Mouse (Mus musculus): ENCODE results near the gene Majin. TPM values are rescaled to one million over a fixed set of nuclear protein-coding genes. Genes with fewer than 3 reads are reported as not detected.

Majin gene
- total and polyA plus RNA-seq, 3 experiments = 0.20 TPM; not detected in 2

GRCm38 (mm10) chr19:6265727-6266182, 81.6 kb downstream of the Majin start:
- no peak for DNase-seq
- Histone ChIP-seq H3K4me1 (ENCODE audit: control insufficient read depth, insufficient read depth, low read length) (peaks cover 3% of the 10 kb centered on the region; the same call in 1 of the 2 replicates), H3K9ac (ENCODE audit: low read depth, low read length) (no peak overlapping the region), H3K4me3 (no peak overlapping the region), H3K27ac (no peak overlapping the region), H3K27me3 (ENCODE audit: control insufficient read depth, insufficient read depth, low read length) (no peaks in the 10 kb centered on the region), H3K36me3 (ENCODE audit: control insufficient read depth, insufficient read depth, low read length) (no peaks in the 10 kb centered on the region), H3K79me2 (replicated peaks; ENCODE audit: control insufficient read depth, insufficient read depth, low read length) (no peaks in the 10 kb centered on the region)
- 74% methylated on average over 6 of the region's 6 CpGs for WGBS
- TF ChIP-seq CTCF (IDR thresholded peaks at IDR 0.05) = peak; percentile 54
- no peak for TF ChIP-seq POLR2A (IDR thresholded peaks at IDR 0.05; ENCODE audit: insufficient read depth, low read depth, low read length)
- intact Hi-C loops (cut with DNase I) = no loop called here

DNA sequence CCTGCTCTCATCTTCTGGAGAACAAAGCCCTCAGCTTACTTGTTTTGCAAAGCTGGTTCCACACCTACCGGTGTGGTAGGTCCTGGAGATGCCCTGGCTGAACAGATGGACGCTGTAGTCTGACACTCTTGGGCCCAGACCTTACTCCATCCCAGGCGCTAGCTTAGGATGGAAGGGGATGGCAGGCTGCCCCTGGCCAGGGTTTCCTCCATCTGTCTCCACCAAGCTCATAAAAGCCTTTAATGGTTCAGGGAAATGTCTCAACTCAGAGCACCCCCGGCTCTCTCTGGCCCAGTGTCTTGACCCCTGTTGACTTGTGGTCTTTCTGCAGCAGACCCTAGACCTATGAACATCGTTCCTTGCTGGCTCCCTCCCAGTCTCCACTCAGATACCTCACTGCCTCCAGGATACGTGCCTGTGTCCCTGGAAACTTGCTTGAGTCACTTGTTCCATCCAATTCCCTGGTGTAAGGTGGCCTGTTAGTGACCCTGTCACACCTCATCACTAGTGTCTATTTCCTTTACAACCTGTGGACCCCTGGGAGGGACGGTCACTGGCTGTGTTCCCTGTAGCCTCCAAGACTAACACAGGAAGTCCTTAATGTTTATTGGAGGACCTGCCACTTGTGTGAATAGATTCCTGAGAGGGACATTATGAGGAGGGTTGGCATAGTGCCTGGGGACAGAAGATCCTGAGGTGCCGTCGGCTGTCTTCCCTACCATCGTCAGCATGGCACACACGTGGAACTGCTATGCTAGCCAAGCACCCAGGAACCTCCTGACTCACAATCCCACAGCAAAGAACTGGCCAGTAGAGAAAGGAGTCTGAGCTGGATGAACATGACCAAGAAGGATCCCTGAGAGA, 83.3 kb downstream of the Majin start:
- H3K27ac ChIP-seq = peak overlapping the region; percentile 61
- WGBS = 33% methylated on average over 11 of the region's 11 CpGs
- intact Hi-C loops (cut with DNase I) = loop anchor here (1.0 kb wide), 1 partner anchor 37 kb away; no protein-coding TSS in a partner anchor

DNA sequence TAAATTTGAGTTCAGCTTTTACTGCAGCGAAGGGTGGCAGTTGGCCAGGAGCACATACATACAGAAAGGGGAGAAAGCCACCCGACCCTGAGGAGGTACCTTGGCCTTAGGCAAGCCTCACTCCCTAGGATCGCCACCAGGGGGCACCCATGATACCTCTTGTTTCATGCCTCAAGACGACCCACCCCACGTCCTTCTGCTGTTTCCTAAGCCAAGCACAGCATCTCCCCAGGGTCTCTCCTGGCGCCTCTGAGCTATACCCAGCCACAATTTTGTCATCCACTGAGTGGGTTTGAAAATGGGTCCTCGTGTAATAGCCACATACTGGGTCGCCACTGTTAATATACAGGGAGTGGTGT, 84.0 kb downstream of the Majin start:
- Histone ChIP-seq H3K27ac (peak overlapping the region; percentile 53), H3K36me3 (ENCODE audit: control insufficient read depth, insufficient read depth, low read length) (no peaks in the 10 kb centered on the region), H3K9ac (ENCODE audit: low read depth, low read length) (no peak overlapping the region), H3K4me3 (no peak overlapping the region), H3K4me1 (ENCODE audit: control insufficient read depth, insufficient read depth, low read length) (peaks cover 5% of the 10 kb centered on the region), H3K27me3 (ENCODE audit: control insufficient read depth, insufficient read depth, low read length) (no peaks in the 10 kb centered on the region), H3K79me2 (replicated peaks; ENCODE audit: control insufficient read depth, insufficient read depth, low read length) (no peaks in the 10 kb centered on the region)
- WGBS = 7% methylated on average over 8 of the region's 8 CpGs
- peak; percentile 99 for TF ChIP-seq CTCF (IDR thresholded peaks at IDR 0.05)
- no peak for TF ChIP-seq POLR2A (IDR thresholded peaks at IDR 0.05; ENCODE audit: insufficient read depth, low read depth, low read length)
- TF ChIP-seq EP300 (IDR thresholded peaks at IDR 0.05; ENCODE audit: insufficient read depth, low read depth, low read length) = peak; percentile 84
- peak; percentile 87 to 91 for DNase-seq
- intact Hi-C loops (cut with DNase I) = loop anchor here (1.0 kb wide), 1 partner anchor 36 kb away; no protein-coding TSS in a partner anchor

More for the DNA sequence above, 83.3 kb downstream of the Majin start:
- peaks cover 4% of the 10 kb centered on the region for H3K4me1 ChIP-seq (ENCODE audit: control insufficient read depth, insufficient read depth, low read length)
- H3K79me2 ChIP-seq (replicated peaks; ENCODE audit: control insufficient read depth, insufficient read depth, low read length) = no peaks in the 10 kb centered on the region
- no peak for TF ChIP-seq CTCF (IDR thresholded peaks at IDR 0.05)
- peak; percentile 93 for TF ChIP-seq EP300 (IDR thresholded peaks at IDR 0.05; ENCODE audit: insufficient read depth, low read depth, low read length)
- no peak for TF ChIP-seq POLR2A (IDR thresholded peaks at IDR 0.05; ENCODE audit: insufficient read depth, low read depth, low read length)
- DNase-seq = peak in 1 of 2 experiments; percentile 55
- H3K27me3 ChIP-seq (ENCODE audit: control insufficient read depth, insufficient read depth, low read length) = no peaks in the 10 kb centered on the region
- H3K9ac ChIP-seq (ENCODE audit: low read depth, low read length) = no peak overlapping the region
- H3K4me3 ChIP-seq = no peak overlapping the region
- no peaks in the 10 kb centered on the region for H3K36me3 ChIP-seq (ENCODE audit: control insufficient read depth, insufficient read depth, low read length)

DNA sequence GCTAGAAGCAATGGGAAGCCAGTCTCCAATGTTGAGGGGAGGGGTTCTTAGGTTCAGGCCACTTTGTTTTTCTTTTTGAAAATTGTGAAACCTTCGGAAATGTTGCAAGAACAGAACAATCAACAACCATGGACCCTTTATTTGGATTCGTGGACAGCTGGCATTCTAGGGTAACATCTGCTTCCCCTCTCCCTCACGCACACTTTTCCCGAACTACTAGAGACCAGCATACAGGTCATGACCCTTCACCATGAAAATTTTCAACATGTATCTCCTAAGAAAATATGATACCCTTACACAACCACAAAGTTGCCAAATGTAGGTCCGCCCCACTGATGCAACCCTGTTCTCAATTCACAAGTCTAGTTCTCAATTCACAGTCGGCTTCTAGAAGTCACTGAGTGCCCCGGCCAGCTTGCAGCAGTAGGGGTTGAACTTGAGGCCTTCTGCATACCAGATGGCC, 84.5 kb downstream of the Majin start:
- Histone ChIP-seq H3K79me2 (replicated peaks; ENCODE audit: control insufficient read depth, insufficient read depth, low read length) (no peaks in the 10 kb centered on the region), H3K4me1 (ENCODE audit: control insufficient read depth, insufficient read depth, low read length) (peaks cover 9% of the 10 kb centered on the region), H3K27ac (peak overlapping the region; percentile 53; the same call in 1 of the 2 replicates), H3K4me3 (no peak overlapping the region), H3K27me3 (ENCODE audit: control insufficient read depth, insufficient read depth, low read length) (no peaks in the 10 kb centered on the region), H3K36me3 (ENCODE audit: control insufficient read depth, insufficient read depth, low read length) (no peaks in the 10 kb centered on the region), H3K9ac (ENCODE audit: low read depth, low read length) (no peak overlapping the region)
- intact Hi-C loops (cut with DNase I) = loop anchor here (1.0 kb wide), 1 partner anchor 36 kb away; no protein-coding TSS in a partner anchor
- TF ChIP-seq POLR2A (IDR thresholded peaks at IDR 0.05; ENCODE audit: insufficient read depth, low read depth, low read length) = no peak
- no peak for TF ChIP-seq EP300 (IDR thresholded peaks at IDR 0.05; ENCODE audit: insufficient read depth, low read depth, low read length)
- no peak for TF ChIP-seq CTCF (IDR thresholded peaks at IDR 0.05)
- WGBS = 78% methylated on average over 7 of the region's 7 CpGs
- peak in 1 of 2 experiments; percentile 43 for DNase-seq

GRCm38 (mm10) chr19:6269798-6270475, 85.7 kb downstream of the Majin start:
- 79% methylated on average over 8 of the region's 8 CpGs for WGBS
- DNase-seq = no peak

More at GRCm38 (mm10) chr19:6269798-6270475, 85.7 kb downstream of the Majin start:
- Histone ChIP-seq H3K36me3 (ENCODE audit: control insufficient read depth, insufficient read depth, low read length) (no peaks in the 10 kb centered on the region), H3K27me3 (ENCODE audit: control insufficient read depth, insufficient read depth, low read length) (no peaks in the 10 kb centered on the region), H3K4me3 (no peak overlapping the region), H3K27ac (no peak overlapping the region), H3K4me1 (ENCODE audit: control insufficient read depth, insufficient read depth, low read length) (peaks cover 9% of the 10 kb centered on the region), H3K79me2 (replicated peaks; ENCODE audit: control insufficient read depth, insufficient read depth, low read length) (no peaks in the 10 kb centered on the region), H3K9ac (ENCODE audit: low read depth, low read length) (no peak overlapping the region)
- TF ChIP-seq EP300 (IDR thresholded peaks at IDR 0.05; ENCODE audit: insufficient read depth, low read depth, low read length) (no peak), CTCF (IDR thresholded peaks at IDR 0.05) (no peak), POLR2A (IDR thresholded peaks at IDR 0.05; ENCODE audit: insufficient read depth, low read depth, low read length) (no peak)
- intact Hi-C loops (cut with DNase I) = no loop called here

Data from heart, adult 2 months (tissue).